Mouse (Mus musculus): ENCODE measurements at regions not wholly inside any gene's neighbourhood (a gene's known extent, or its start where the extent isn't known, plus 50 kb on each side); places are given as distances from the start of the nearest gene placed in this dataset.

DNA sequence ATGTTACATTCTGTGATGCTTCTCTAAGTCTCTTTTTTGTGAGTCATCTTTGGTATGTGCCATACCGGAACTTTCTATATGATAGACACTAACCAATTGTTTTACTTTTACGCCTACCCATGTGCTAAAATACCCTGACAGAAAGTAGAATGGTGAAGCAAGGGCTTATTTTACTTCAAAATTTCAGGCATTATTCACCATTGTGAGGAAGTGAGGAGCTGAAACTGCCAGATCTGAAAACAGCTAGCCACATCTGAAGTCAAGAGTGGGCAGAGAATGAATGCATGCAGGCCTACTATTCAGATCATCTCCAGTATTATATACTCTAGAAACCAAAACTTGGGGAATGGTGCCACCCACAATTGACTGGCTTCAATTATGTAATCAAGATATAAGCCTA is 313.7 kb upstream of the Defb41 start:
- TF ChIP-seq POLR2A (IDR thresholded peaks at IDR 0.05; ENCODE audit: low read depth, low read length) = no peak
- TF ChIP-seq CTCF (conservative IDR thresholded peaks at IDR 0.05; ENCODE audit: insufficient read depth, insufficient read length, low read depth, low read length) = no peak
